ENCODE assay signal across 28 mouse cellular contexts in genomic region chrX:132088445-132088844, GRCm38 (mm10).
"Had no signal": no experiment of that assay in that cellular context is flagged by ENCODE, and none has a peak within 500 bp of the region (broad histone marks: within the 10 kb centered on the region; RNA-seq: fewer than 3 reads in every experiment).

No protein-coding gene starts in this region.

- H3K9me3 ChIP-seq: limb, embryonic 10.5 days; limb, embryonic 12.5 days; limb, embryonic 13.5 days; limb, embryonic 15.5 days; liver, embryonic 12.5 days; liver, embryonic 13.5 days; liver, embryonic 15.5 days; lung, embryonic 15.5 days; megakaryocyte, embryonic 14.5 days; midbrain, embryonic 10.5 days; midbrain, embryonic 12.5 days; midbrain, embryonic 13.5 days; midbrain, embryonic 15.5 days; neural tube, embryonic 12.5 days had no signal

- H3K4me1 ChIP-seq: limb, embryonic 10.5 days; limb, embryonic 12.5 days; limb, embryonic 13.5 days; limb, embryonic 15.5 days; liver, embryonic 12.5 days; liver, embryonic 13.5 days; liver, embryonic 15.5 days; lung, embryonic 15.5 days; megakaryocyte, embryonic 14.5 days; midbrain, embryonic 10.5 days; midbrain, embryonic 12.5 days; midbrain, embryonic 13.5 days; midbrain, embryonic 15.5 days; neural tube, embryonic 12.5 days had no signal

- H3K9ac ChIP-seq: limb, embryonic 12.5 days; limb, embryonic 13.5 days; limb, embryonic 15.5 days; liver, embryonic 12.5 days; liver, embryonic 13.5 days; liver, embryonic 14.5 days; liver, embryonic 15.5 days; liver, postnatal 0 days; lung, embryonic 14.5 days; lung, embryonic 15.5 days; midbrain, embryonic 12.5 days; midbrain, embryonic 13.5 days; midbrain, embryonic 15.5 days; neural tube, embryonic 12.5 days had no signal

- H3K27ac ChIP-seq: limb, embryonic 10.5 days; limb, embryonic 12.5 days; limb, embryonic 13.5 days; limb, embryonic 15.5 days; liver, embryonic 12.5 days; liver, embryonic 13.5 days; liver, embryonic 14.5 days; liver, embryonic 15.5 days; lung, embryonic 15.5 days; macrophage; midbrain, embryonic 10.5 days; midbrain, embryonic 12.5 days; midbrain, embryonic 13.5 days; midbrain, embryonic 15.5 days; neural tube, embryonic 12.5 days had no signal

- H3K27me3 ChIP-seq: limb, embryonic 12.5 days; limb, embryonic 13.5 days; limb, embryonic 15.5 days; liver, embryonic 12.5 days; liver, embryonic 13.5 days; liver, embryonic 15.5 days; lung, embryonic 15.5 days; megakaryocyte, embryonic 14.5 days; midbrain, embryonic 12.5 days; midbrain, embryonic 13.5 days; midbrain, embryonic 15.5 days; neural tube, embryonic 12.5 days had no signal

- H3K36me3 ChIP-seq: limb, embryonic 10.5 days; limb, embryonic 12.5 days; limb, embryonic 13.5 days; limb, embryonic 15.5 days; liver, embryonic 12.5 days; liver, embryonic 13.5 days; liver, embryonic 15.5 days; lung, embryonic 15.5 days; midbrain, embryonic 10.5 days; midbrain, embryonic 12.5 days; midbrain, embryonic 13.5 days; midbrain, embryonic 15.5 days; neural tube, embryonic 12.5 days had no signal

- H3K4me3 ChIP-seq: limb, embryonic 10.5 days; limb, embryonic 12.5 days; limb, embryonic 13.5 days; limb, embryonic 15.5 days; liver, embryonic 12.5 days; liver, embryonic 13.5 days; liver, embryonic 15.5 days; lung, embryonic 15.5 days; megakaryocyte, embryonic 14.5 days; midbrain, embryonic 10.5 days; midbrain, embryonic 12.5 days; midbrain, embryonic 13.5 days; midbrain, embryonic 15.5 days; myocyte; neural tube, embryonic 12.5 days had no signal

- DNase-seq: left cerebral cortex, postnatal 4 days; liver; liver, embryonic 13.5 days; liver, postnatal 0 days; lung, adult 18-20 months; lung, adult 2 months; lung, embryonic 14.5 days; lung, postnatal 10 days; lung, postnatal 14 days; lung, postnatal 36 days; lung, postnatal 4 days; midbrain, embryonic 14.5 days had no signal
